Mouse (Mus musculus) embryonic facial prominence, embryonic 11.5 days (tissue): ENCODE results near the gene Plscr4. TPM values are rescaled to one million over a fixed set of nuclear protein-coding genes. Genes with fewer than 3 reads are reported as not detected.

Experiments used
- ATAC-seq: fragments of 200-750 bp; cut with Nextera tagmentation; replicated peaks from 2 replicates; pipeline ENCODE4 v1.8.0; 2017; ENCODE audit warnings: low read depth; ENCODE audit not compliant: insufficient number of reproducible peaks, low FRiP score, low TSS enrichment
- DNase-seq: peaks from one replicate; pipeline ENCODE4 v3.0.0-alpha.2; 2015; ENCODE audit warnings: low spot score
- H3K27ac ChIP-seq: fragments of 300-500 bp; sonication (generic); replicated peaks from 2 replicates; pipeline ENCODE4 v1.5.1; 2014; ENCODE audit warnings: mild to moderate bottlenecking, low read depth, low read length, control low read depth
- H3K27me3 ChIP-seq: fragments of 300-500 bp; sonication (generic); 2 replicates; pipeline ENCODE4 v1.6.1; 2014; ENCODE audit warnings: mild to moderate bottlenecking, low read length, moderate library complexity, mixed read lengths; ENCODE audit not compliant: control insufficient read depth, insufficient read depth
- H3K36me3 ChIP-seq: fragments of 300-500 bp; sonication (generic); replicated peaks from 2 replicates; pipeline ENCODE4 v1.6.1; 2014; ENCODE audit warnings: low read depth, mild to moderate bottlenecking, low read length, moderate library complexity, mixed read lengths; ENCODE audit not compliant: control insufficient read depth, insufficient read depth
- H3K4me1 ChIP-seq: fragments of 300-500 bp; sonication (generic); 2 replicates; pipeline ENCODE4 v1.6.1; 2014; ENCODE audit warnings: low read length, mixed read lengths; ENCODE audit not compliant: control insufficient read depth, insufficient read depth
- H3K4me2 ChIP-seq: fragments of 300-500 bp; sonication (generic); 2 replicates; pipeline ENCODE4 v1.6.1; 2014; ENCODE audit warnings: low read depth, mild to moderate bottlenecking, control low read depth, low read length, moderate library complexity
- H3K4me3 ChIP-seq: fragments of 300-500 bp; sonication (generic); 2 replicates; pipeline ENCODE4 v1.5.1; 2014; ENCODE audit warnings: low read depth, low read length, control low read depth
- H3K9ac ChIP-seq: fragments of 300-500 bp; sonication (generic); replicated peaks from 2 replicates; pipeline ENCODE4 v1.6.1; 2014; ENCODE audit warnings: mild to moderate bottlenecking, control low read depth, low read length
- H3K9me3 ChIP-seq: fragments of 300-500 bp; sonication (generic); replicated peaks from 2 replicates; pipeline ENCODE4 v1.6.1; 2016; ENCODE audit warnings: mild to moderate bottlenecking, low read length, inconsistent platforms, mixed read lengths; ENCODE audit not compliant: control insufficient read depth
- WGBS: fragments of 180-500 bp; shearing (Covaris S2); extraction: QIAGEN DNeasy Blood & Tissue Kit; methylation state at CpG from one replicate; pipeline ENCODE4 v1.1.7; 2014; 5-methylcytosine and 5-hydroxymethylcytosine counted together
- polyA plus RNA-seq: library from polyadenylated mRNA; unstranded; fragments of >200 nt; fragmentation: Nextera tagmentation; extraction: Ambion mirVana; gene quantifications from 2 replicates; pipeline ENCODE4 v1.2.1, GENCODE M21; 2014

Plscr4 gene
- polyA plus RNA-seq, 1 experiment from 2014 or later, result 1.7 TPM

- no peak overlapping the region for H3K9ac ChIP-seq
- no peaks in the 10 kb centered on the region for H3K27me3 ChIP-seq
- no peak overlapping the region for H3K27ac ChIP-seq
- no peak overlapping the region for H3K4me3 ChIP-seq
- no peak for ATAC-seq
- no peaks in the 10 kb centered on the region for H3K9me3 ChIP-seq
- H3K4me1 ChIP-seq, result no peaks in the 10 kb centered on the region
- no peak overlapping the region for H3K4me2 ChIP-seq
- WGBS, result 97% methylated on average over 12 of the region's 12 CpGs
- no peak for DNase-seq
- H3K36me3 ChIP-seq, result no peaks in the 10 kb centered on the region; the same call in 1 of the 2 replicates
Measured at GRCm38 (mm10) chr9:92517036-92517435, 59.9 kb downstream of the Plscr4 start.

GRCm38 (mm10) chr9:92520751-92521150 lies 63.6 kb downstream of the Plscr4 start:
- no peak for ATAC-seq
- Histone ChIP-seq H3K9ac (no peak overlapping the region), H3K4me3 (no peak overlapping the region), H3K27ac (no peak overlapping the region), H3K27me3 (no peaks in the 10 kb centered on the region), H3K9me3 (no peaks in the 10 kb centered on the region), H3K4me2 (no peak overlapping the region), H3K36me3 (no peaks in the 10 kb centered on the region; the same call in 1 of the 2 replicates), H3K4me1 (no peaks in the 10 kb centered on the region)
- WGBS, result 93% methylated on average over 9 of the region's 10 CpGs
- DNase-seq, result no peak

- no peaks in the 10 kb centered on the region for H3K4me1 ChIP-seq
- no peaks in the 10 kb centered on the region for H3K9me3 ChIP-seq
- H3K9ac ChIP-seq, result no peak overlapping the region
- no peak overlapping the region for H3K4me2 ChIP-seq
- no peaks in the 10 kb centered on the region for H3K36me3 ChIP-seq
- ATAC-seq (no peak), DNase-seq (no peak)
- WGBS, result 91% methylated on average over 4 of the region's 4 CpGs
- no peaks in the 10 kb centered on the region for H3K27me3 ChIP-seq
- no peak overlapping the region for H3K4me3 ChIP-seq
- H3K27ac ChIP-seq, result no peak overlapping the region
Measured at GRCm38 (mm10) chr9:92524506-92524905, 67.3 kb downstream of the Plscr4 start.

- 65% methylated on average over 3 of the region's 3 CpGs for WGBS
- no peaks in the 10 kb centered on the region for H3K27me3 ChIP-seq
- H3K9me3 ChIP-seq, result no peaks in the 10 kb centered on the region
- H3K4me3 ChIP-seq, result no peak overlapping the region
- no peak overlapping the region for H3K27ac ChIP-seq
- no peak overlapping the region for H3K4me2 ChIP-seq
- H3K36me3 ChIP-seq, result no peaks in the 10 kb centered on the region
- ATAC-seq (no peak), DNase-seq (no peak)
- no peaks in the 10 kb centered on the region for H3K4me1 ChIP-seq
- H3K9ac ChIP-seq, result no peak overlapping the region
Measured at GRCm38 (mm10) chr9:92530055-92530454, 72.9 kb downstream of the Plscr4 start.

GRCm38 (mm10) chr9:92537735-92538134 lies 80.6 kb downstream of the Plscr4 start:
- H3K4me2 ChIP-seq, result no peak overlapping the region
- ATAC-seq, result no peak
- H3K9ac ChIP-seq, result no peak overlapping the region

GRCm38 (mm10) chr9:92538216-92538615 lies 81.0 kb downstream of the Plscr4 start:
- Histone ChIP-seq H3K4me2 (no peak overlapping the region), H3K9ac (no peak overlapping the region), H3K4me1 (no peaks in the 10 kb centered on the region), H3K27me3 (no peaks in the 10 kb centered on the region), H3K36me3 (no peaks in the 10 kb centered on the region), H3K9me3 (no peaks in the 10 kb centered on the region), H3K4me3 (no peak overlapping the region), H3K27ac (no peak overlapping the region)
- ATAC-seq (no peak), DNase-seq (no peak)
- WGBS, result 80% methylated on average over 6 of the region's 6 CpGs

More at GRCm38 (mm10) chr9:92537735-92538134, 80.6 kb downstream of the Plscr4 start:
- no peak overlapping the region for H3K27ac ChIP-seq
- DNase-seq, result no peak
- H3K4me3 ChIP-seq, result no peak overlapping the region
- whole genome bisulfite sequencing, result 83% methylated on average over 6 of the region's 6 CpGs
- no peaks in the 10 kb centered on the region for H3K4me1 ChIP-seq
- H3K9me3 ChIP-seq, result no peaks in the 10 kb centered on the region
- H3K36me3 ChIP-seq, result no peaks in the 10 kb centered on the region
- no peaks in the 10 kb centered on the region for H3K27me3 ChIP-seq

Other genes with a start within 250 kb of the Plscr4 start
- 37.1 and 42.4 TPM in 2 replicates for gene Plscr1, start 207.6 kb upstream of the Plscr4 start, polyA plus RNA-seq
- gene Plscr2, start 181.8 kb upstream of the Plscr4 start, polyA plus RNA-seq, result 0.35 and 0.66 TPM in 2 replicates
- gene 1700057G04Rik, start 148.0 kb upstream of the Plscr4 start, polyA plus RNA-seq, result not detected in 2 replicates
- 49.1 and 58.1 TPM in 2 replicates for gene Plod2, start 84.8 kb downstream of the Plscr4 start, polyA plus RNA-seq